1 mouse cellular context compared by ENCODE assay signal in the genomic region with DNA sequence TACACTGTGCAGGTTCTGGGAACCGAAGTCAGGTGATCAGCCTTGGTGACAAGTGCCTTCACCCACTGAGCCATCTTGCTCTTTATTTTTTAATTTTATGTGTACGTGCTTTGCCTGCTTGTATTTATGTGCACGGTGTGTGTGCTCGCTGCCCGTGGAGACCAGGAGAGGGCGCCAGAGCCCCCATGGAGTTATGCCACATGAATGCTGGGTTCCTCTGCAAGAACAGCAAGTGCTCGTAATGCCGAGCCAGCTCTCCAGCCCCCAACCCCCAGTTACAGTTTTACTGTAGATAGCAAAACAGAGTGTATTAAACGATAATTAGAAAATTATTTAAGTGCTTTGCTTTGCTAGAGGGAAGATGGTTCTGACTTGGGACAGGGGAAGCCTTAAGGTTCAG.
TF ChIP-seq lines count a peak whose summit lies in the region.

No protein-coding gene starts in this region.

TF ChIP-seq in ES-E14, 5 proteins besides CTCF, POLR2A, EP300 and RAD21:
- no peak for TF ChIP-seq ZNF384 (IDR thresholded peaks at IDR 0.05; ENCODE audit: low read depth, low read length)
- TF ChIP-seq HCFC1 (IDR thresholded peaks at IDR 0.05; ENCODE audit: borderline replicate concordance, insufficient read depth, low read length): no peak
- TF ChIP-seq CHD2 (IDR thresholded peaks at IDR 0.05; ENCODE audit: low read depth, low read length): no peak
- TF ChIP-seq MAFK (IDR thresholded peaks at IDR 0.05; ENCODE audit: insufficient read depth, low read depth, low read length): no peak
- TF ChIP-seq ZC3H11A (IDR thresholded peaks at IDR 0.05; ENCODE audit: borderline replicate concordance, low read depth, low read length): no peak
TF ChIP-seq in ES-E14: peak in this region for 0.
